8 mouse cellular contexts compared by ENCODE assay signal in the genomic region with DNA sequence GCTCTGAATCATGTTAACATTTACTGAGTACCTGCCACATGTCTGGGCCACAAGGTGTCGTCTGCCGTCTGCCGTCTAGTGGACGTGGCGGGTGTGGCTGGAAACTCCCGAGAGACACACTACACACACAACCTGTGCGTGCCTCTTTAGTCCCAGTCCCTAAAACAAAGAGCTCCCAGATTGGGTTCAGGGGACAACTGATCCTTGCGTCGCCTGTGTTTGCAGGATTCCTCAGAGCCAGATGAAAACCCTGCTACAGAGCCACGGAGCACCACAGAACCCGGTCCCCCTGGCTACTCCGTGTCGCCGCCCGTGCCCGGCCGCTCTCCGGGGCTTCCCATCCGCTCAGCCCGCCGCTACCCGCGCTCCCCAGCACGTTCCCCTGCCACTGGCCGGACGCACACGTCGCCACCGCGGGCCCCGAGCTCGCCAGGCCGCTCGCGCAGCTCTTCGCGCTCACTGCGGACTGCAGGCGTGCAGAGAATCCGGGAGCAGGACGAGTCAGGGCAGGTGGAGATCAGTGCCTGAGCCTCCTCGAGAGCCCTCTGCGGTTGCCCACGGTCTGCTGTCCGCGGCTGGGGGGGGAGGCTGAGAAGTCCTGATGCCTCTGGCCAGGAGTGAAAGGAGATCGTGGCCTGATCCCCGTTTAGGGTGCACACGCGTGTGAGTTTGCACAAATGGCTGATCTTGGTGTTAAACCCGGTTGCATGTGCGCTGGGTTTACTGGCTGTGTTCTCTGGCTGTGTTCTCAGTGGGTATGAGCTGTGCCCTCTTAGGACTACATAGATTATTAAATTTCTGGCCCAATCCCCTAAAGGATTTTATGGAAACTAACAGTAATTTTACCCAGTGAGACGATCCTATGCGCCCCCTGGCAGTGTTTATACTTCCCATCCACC. TPM values are rescaled to one million over a fixed set of nuclear protein-coding genes. Genes with fewer than 3 reads are reported as not detected.
A peak's percentile ranks its signal among the peaks of the same experiment; 100 is the strongest.
DNase-seq lines count a peak whose midpoint lies in the region; ATAC-seq and TF ChIP-seq lines count a peak whose summit lies in the region.

No protein-coding gene starts in this region.

- peaks cover 25% of the 10 kb centered on the region for H3K27me3 ChIP-seq in heart, postnatal 0 days (ENCODE audit: control insufficient read depth, insufficient read depth, low read length)
- H3K27me3 ChIP-seq in limb, embryonic 11.5 days (ENCODE audit: control insufficient read depth, insufficient read depth, low read length), result peaks cover 11% of the 10 kb centered on the region; the same call in 1 of the 2 replicates
- H3K27me3 ChIP-seq in midbrain, embryonic 11.5 days (ENCODE audit: control insufficient read depth, insufficient read depth, low read length), result peaks cover 3% of the 10 kb centered on the region; the same call in 1 of the 2 replicates

- 6% methylated on average over 54 of the region's 54 CpGs for WGBS in heart, postnatal 0 days
- 6% methylated on average over 54 of the region's 54 CpGs for WGBS in limb, embryonic 11.5 days
- WGBS in midbrain, embryonic 11.5 days, result 11% methylated on average over 54 of the region's 54 CpGs

- peak; percentile 76 for ATAC-seq in heart, postnatal 0 days (ENCODE audit: insufficient read depth, low read depth)
- ATAC-seq in limb, embryonic 11.5 days (ENCODE audit: insufficient number of reproducible peaks, low FRiP score, low TSS enrichment, low read depth), result peak; percentile 69
- ATAC-seq in midbrain, embryonic 11.5 days (ENCODE audit: low FRiP score), result peak; percentile 89

- peak; percentile 31 for DNase-seq in ovary, adult 18-20 months (ENCODE audit: low spot score)
- DNase-seq in ovary, postnatal 10 days (ENCODE audit: low spot score), result no peak
- peak; percentile 71 for DNase-seq in embryo, embryonic 9.5 days (ENCODE audit: extremely low spot score)
- no peak for DNase-seq in heart, postnatal 0 days (ENCODE audit: low spot score)
- peak; percentile 71 for DNase-seq in limb, embryonic 11.5 days (ENCODE audit: low spot score)
- DNase-seq in midbrain, embryonic 11.5 days (ENCODE audit: low spot score, missing footprints), result peak; percentile 93
- no peak for DNase-seq in spleen, postnatal 36 days (ENCODE audit: low spot score in 2 of 2)
- no peak for DNase-seq in frontal cortex, adult 2 months (ENCODE audit: extremely low spot score in 1 of 2, low spot score in 1 of 2)

- no peaks in the 10 kb centered on the region for H3K36me3 ChIP-seq in heart, postnatal 0 days (replicated peaks; ENCODE audit: control insufficient read depth, insufficient read depth, low read length)
- no peaks in the 10 kb centered on the region for H3K36me3 ChIP-seq in limb, embryonic 11.5 days (ENCODE audit: control insufficient read depth, insufficient read depth, low read length)
- no peaks in the 10 kb centered on the region for H3K36me3 ChIP-seq in midbrain, embryonic 11.5 days (ENCODE audit: control insufficient read depth, insufficient read depth, low read length)

- H3K4me2 ChIP-seq in heart, postnatal 0 days (ENCODE audit: low read depth, low read length), result peak overlapping the region; percentile 84
- peak overlapping the region; percentile 69 for H3K4me2 ChIP-seq in limb, embryonic 11.5 days (ENCODE audit: low read depth, severe bottlenecking)
- peak overlapping the region; percentile 78 for H3K4me2 ChIP-seq in midbrain, embryonic 11.5 days

- H3K27ac ChIP-seq in heart, postnatal 0 days (ENCODE audit: low read depth), result no peak overlapping the region
- no peak overlapping the region for H3K27ac ChIP-seq in limb, embryonic 11.5 days (replicated peaks; ENCODE audit: low read depth, low read length)
- H3K27ac ChIP-seq in midbrain, embryonic 11.5 days (ENCODE audit: low read depth, low read length), result no peak overlapping the region

- H3K4me1 ChIP-seq in heart, postnatal 0 days (ENCODE audit: control insufficient read depth, insufficient read depth), result no peaks in the 10 kb centered on the region
- no peaks in the 10 kb centered on the region for H3K4me1 ChIP-seq in limb, embryonic 11.5 days (ENCODE audit: control insufficient read depth, insufficient read depth, low read length)
- peaks cover 2% of the 10 kb centered on the region; the same call in 1 of the 2 replicates for H3K4me1 ChIP-seq in midbrain, embryonic 11.5 days (ENCODE audit: control insufficient read depth, insufficient read depth, low read length)

- H3K4me3 ChIP-seq in heart, postnatal 0 days (ENCODE audit: low read depth, low read length), result peak overlapping the region; percentile 50
- H3K4me3 ChIP-seq in limb, embryonic 11.5 days (ENCODE audit: low read depth, low read length), result peak overlapping the region; percentile 29
- peak overlapping the region; percentile 36 for H3K4me3 ChIP-seq in midbrain, embryonic 11.5 days (ENCODE audit: low read depth, low read length)

- peak overlapping the region; percentile 27 for H3K9ac ChIP-seq in heart, postnatal 0 days (replicated peaks; ENCODE audit: low read depth, low read length)
- peak overlapping the region; percentile 55 for H3K9ac ChIP-seq in limb, embryonic 11.5 days (ENCODE audit: low read length)
- H3K9ac ChIP-seq in midbrain, embryonic 11.5 days (ENCODE audit: low read length), result peak overlapping the region; percentile 82

- TF ChIP-seq EP300 in heart, postnatal 0 days (IDR thresholded peaks at IDR 0.05; ENCODE audit: low read depth), result no peak

- TF ChIP-seq CTCF in heart, postnatal 0 days (IDR thresholded peaks at IDR 0.05; ENCODE audit: low read depth), result peak; percentile 31

- H3K9me3 ChIP-seq in heart, postnatal 0 days (replicated peaks; ENCODE audit: control insufficient read depth, low read length), result no peaks in the 10 kb centered on the region
- no peaks in the 10 kb centered on the region for H3K9me3 ChIP-seq in limb, embryonic 11.5 days (ENCODE audit: control insufficient read depth, low read length)
- no peaks in the 10 kb centered on the region for H3K9me3 ChIP-seq in midbrain, embryonic 11.5 days (ENCODE audit: control insufficient read depth, low read length)

RNA-seq across cellular contexts. Expression of gene Robo4, which starts 17.2 kb away (rescaled TPM):
- total RNA-seq in heart, postnatal 0 days (2014; rRNA removed; ENCODE audit: low replicate concordance), result 29.5 and 44.2 TPM in 2 replicates
- 10.2 and 12.4 TPM in 2 replicates for polyA plus RNA-seq in heart, postnatal 0 days (2015; fragmentation: Nextera tagmentation; extraction: Ambion mirVana)
- 6.6 and 9.0 TPM in 2 replicates for polyA plus RNA-seq in limb, embryonic 11.5 days (2014; fragmentation: Nextera tagmentation; extraction: Ambion mirVana)
- polyA plus RNA-seq in midbrain, embryonic 11.5 days (2014; fragmentation: Nextera tagmentation; extraction: Ambion mirVana), result 5.1 and 5.3 TPM in 2 replicates
- 5.6 and 5.8 TPM in 2 replicates for polyA plus RNA-seq in frontal cortex, adult 2 months (2012; rRNA removed)

RNA-seq across cellular contexts. Expression of gene Hepacam, which starts 17.4 kb away (rescaled TPM):
- total RNA-seq in heart, postnatal 0 days (2014; rRNA removed; ENCODE audit: low replicate concordance), result 0.04 TPM in 1 of 2 replicates, not detected in the other
- polyA plus RNA-seq in heart, postnatal 0 days (2015; fragmentation: Nextera tagmentation; extraction: Ambion mirVana), result 0.03 and 0.10 TPM in 2 replicates
- polyA plus RNA-seq in limb, embryonic 11.5 days (2014; fragmentation: Nextera tagmentation; extraction: Ambion mirVana), result 0.07 TPM in 1 of 2 replicates, not detected in the other
- not detected in 2 replicates for polyA plus RNA-seq in midbrain, embryonic 11.5 days (2014; fragmentation: Nextera tagmentation; extraction: Ambion mirVana)
- polyA plus RNA-seq in frontal cortex, adult 2 months (2012; rRNA removed), result 79.8 and 81.4 TPM in 2 replicates

RNA-seq across cellular contexts. Expression of gene Ccdc15, which starts 36.3 kb away (rescaled TPM):
- 0.99 and 4.4 TPM in 2 replicates for total RNA-seq in heart, postnatal 0 days (2014; rRNA removed; ENCODE audit: low replicate concordance)
- 2.5 and 2.7 TPM in 2 replicates for polyA plus RNA-seq in heart, postnatal 0 days (2015; fragmentation: Nextera tagmentation; extraction: Ambion mirVana)
- polyA plus RNA-seq in limb, embryonic 11.5 days (2014; fragmentation: Nextera tagmentation; extraction: Ambion mirVana), result 6.1 and 6.6 TPM in 2 replicates
- polyA plus RNA-seq in midbrain, embryonic 11.5 days (2014; fragmentation: Nextera tagmentation; extraction: Ambion mirVana), result 8.8 and 9.3 TPM in 2 replicates
- polyA plus RNA-seq in frontal cortex, adult 2 months (2012; rRNA removed), result 1.6 and 1.8 TPM in 2 replicates

RNA-seq across cellular contexts. Expression of gene Robo3, which starts 48.5 kb away (rescaled TPM):
- total RNA-seq in heart, postnatal 0 days (2014; rRNA removed; ENCODE audit: low replicate concordance), result not detected in 2 replicates
- 0.12 and 0.18 TPM in 2 replicates for polyA plus RNA-seq in heart, postnatal 0 days (2015; fragmentation: Nextera tagmentation; extraction: Ambion mirVana)
- polyA plus RNA-seq in limb, embryonic 11.5 days (2014; fragmentation: Nextera tagmentation; extraction: Ambion mirVana), result 0.16 and 0.33 TPM in 2 replicates
- 40.1 and 43.9 TPM in 2 replicates for polyA plus RNA-seq in midbrain, embryonic 11.5 days (2014; fragmentation: Nextera tagmentation; extraction: Ambion mirVana)
- polyA plus RNA-seq in frontal cortex, adult 2 months (2012; rRNA removed), result 26.3 and 43.8 TPM in 2 replicates

Comparison
In these comparisons a context has a peak if more than half of its experiments do, and no peak if none do; other contexts are left out.
1. DNase-seq: peak in ovary, adult 18-20 months (single experiment), embryo, embryonic 9.5 days (single experiment), limb, embryonic 11.5 days (single experiment) and midbrain, embryonic 11.5 days (single experiment); none in ovary, postnatal 10 days (single experiment), heart, postnatal 0 days (single experiment), spleen, postnatal 36 days (0 of 2) and frontal cortex, adult 2 months (0 of 2).
2. H3K9ac ChIP-seq: peak in every context shown above with its lines; median percentile 82 in midbrain, embryonic 11.5 days; 55 in limb, embryonic 11.5 days; 27 in heart, postnatal 0 days.
3. RNA of gene Hepacam, which starts 17.4 kb away (polyA plus RNA-seq): 79.8 to 81.4 TPM in frontal cortex, adult 2 months; 0.07 TPM in limb, embryonic 11.5 days, 0.03 to 0.10 TPM in heart, postnatal 0 days and not detected in midbrain, embryonic 11.5 days; every median in the first group is over 10 times any median in the second.
4. Peak in every context shown above with its lines, with median percentiles within 50 percentile points of each other: ATAC-seq, H3K4me2 ChIP-seq and H3K4me3 ChIP-seq.